Mouse (Mus musculus) heart, embryonic 16.5 days (tissue): Measurements from ENCODE around the gene Epb41l3. TPM values are rescaled to one million over a fixed set of nuclear protein-coding genes. Genes with fewer than 3 reads are reported as not detected.

Source experiments
- ATAC-seq: fragments of 200-750 bp; cut with Nextera tagmentation; replicated peaks from 2 replicates; pipeline ENCODE4 v1.8.0; 2017; ENCODE audit warnings: moderate number of reproducible peaks; ENCODE audit not compliant: insufficient read depth, low FRiP score; ENCODE audit errors: extremely low read depth
- H3K27ac ChIP-seq: fragments of 300-500 bp; sonication (generic); 2 replicates; pipeline ENCODE4 v1.5.1; 2014; ENCODE audit warnings: mild to moderate bottlenecking, low read length, control low read depth, moderate library complexity
- H3K27me3 ChIP-seq: fragments of 300-500 bp; sonication (generic); 2 replicates; pipeline ENCODE4 v1.6.1; 2014; ENCODE audit warnings: low read length, mixed read lengths; ENCODE audit not compliant: control insufficient read depth, insufficient read depth
- H3K36me3 ChIP-seq: fragments of 300-500 bp; sonication (generic); 2 replicates; pipeline ENCODE4 v1.6.1; 2014; ENCODE audit not compliant: control insufficient read depth, insufficient read depth
- H3K4me1 ChIP-seq: fragments of 300-500 bp; sonication (generic); 2 replicates; pipeline ENCODE4 v1.6.1; 2014; ENCODE audit warnings: low read length, mixed read lengths; ENCODE audit not compliant: control insufficient read depth, insufficient read depth
- H3K4me2 ChIP-seq: fragments of 300-500 bp; sonication (generic); 2 replicates; pipeline ENCODE4 v1.6.1; 2014; ENCODE audit warnings: low read depth, mild to moderate bottlenecking, control low read depth, low read length
- H3K4me3 ChIP-seq: fragments of 300-500 bp; sonication (generic); 2 replicates; pipeline ENCODE4 v1.5.1; 2014; ENCODE audit warnings: mild to moderate bottlenecking, control low read depth, low read length
- H3K9ac ChIP-seq: fragments of 300-500 bp; sonication (generic); 2 replicates; pipeline ENCODE4 v1.6.1; 2014; ENCODE audit warnings: low read length, control low read depth
- H3K9me3 ChIP-seq: fragments of 300-500 bp; sonication (generic); replicated peaks from 2 replicates; pipeline ENCODE4 v1.6.1; 2016; ENCODE audit warnings: low read length; ENCODE audit not compliant: control insufficient read depth
- WGBS: fragments of 180-500 bp; shearing (Covaris S2); extraction: QIAGEN DNeasy Blood & Tissue Kit; methylation state at CpG from one replicate; pipeline ENCODE4 v1.1.7; 2014; 5-methylcytosine and 5-hydroxymethylcytosine counted together
- polyA plus RNA-seq: library from polyadenylated mRNA; unstranded; fragments of >200 nt; fragmentation: Nextera tagmentation; extraction: Ambion mirVana; gene quantifications from 2 replicates; pipeline ENCODE4 v1.2.1, GENCODE M21; 2015

The Epb41l3 gene
- polyA plus RNA-seq, 1 experiment from 2014 or later, result 94.6 TPM

DNA sequence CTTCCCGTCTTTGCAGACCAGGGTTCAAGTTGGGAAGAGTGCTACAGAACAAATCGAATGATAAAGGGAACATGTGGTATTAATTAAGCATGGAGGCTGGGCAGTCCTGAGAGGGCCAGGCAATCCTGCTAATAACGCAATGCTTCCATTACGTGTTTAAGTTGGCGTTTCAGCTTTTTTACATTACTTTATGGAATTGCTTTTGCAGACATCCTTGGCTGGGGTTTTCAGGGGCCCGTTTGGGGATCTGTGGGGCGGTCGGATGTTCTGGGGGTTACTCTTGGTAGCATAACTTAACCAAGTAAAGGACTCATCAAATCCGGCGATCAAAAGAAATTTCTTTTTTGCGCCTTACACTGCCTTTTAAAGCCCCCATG is 82.3 kb downstream of the Epb41l3 start:
- H3K9me3 ChIP-seq, result no peaks in the 10 kb centered on the region
- H3K9ac ChIP-seq, result peak overlapping the region; percentile 88
- 6% methylated on average over 11 of the region's 11 CpGs for WGBS
- peak overlapping the region; percentile 62 for H3K4me3 ChIP-seq
- 0 out of 2 replicates have a peak, but pooled peaks have one; percentile 12 for ATAC-seq
- H3K4me2 ChIP-seq, result peak overlapping the region; percentile 74
- H3K27ac ChIP-seq, result peak overlapping the region; percentile 86
- peaks cover 16% of the 10 kb centered on the region; the same call in 1 of the 2 replicates for H3K4me1 ChIP-seq
- no peaks in the 10 kb centered on the region for H3K36me3 ChIP-seq
- H3K27me3 ChIP-seq, result no peaks in the 10 kb centered on the region

DNA sequence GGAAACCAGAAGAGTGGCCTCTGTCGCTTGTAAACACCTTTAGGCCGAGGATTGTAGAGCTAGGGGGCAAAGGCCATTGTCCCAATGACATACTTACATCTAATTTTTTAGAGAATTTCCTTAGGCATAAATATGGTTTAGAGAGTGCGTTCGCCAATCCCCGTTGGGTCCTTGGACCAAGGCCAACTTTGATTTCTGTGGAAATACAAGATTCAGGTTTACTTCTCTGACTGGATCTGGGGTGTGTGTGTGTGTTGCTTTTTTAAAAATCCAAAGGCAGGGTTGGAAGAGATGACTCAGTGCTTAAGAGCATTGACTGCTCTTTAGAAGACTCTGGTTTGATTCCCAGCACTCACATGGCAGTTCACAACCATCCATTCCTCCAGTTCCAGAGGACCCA is 83.2 kb downstream of the Epb41l3 start:
- H3K27ac ChIP-seq, result no peak overlapping the region
- 74% methylated on average over 5 of the region's 5 CpGs for whole genome bisulfite sequencing
- no peak for ATAC-seq
- no peaks in the 10 kb centered on the region for H3K9me3 ChIP-seq
- H3K4me2 ChIP-seq, result peak overlapping the region; percentile 74
- peak overlapping the region; percentile 62 for H3K4me3 ChIP-seq
- peaks cover 13% of the 10 kb centered on the region; the same call in 1 of the 2 replicates for H3K4me1 ChIP-seq
- H3K36me3 ChIP-seq, result no peaks in the 10 kb centered on the region
- no peaks in the 10 kb centered on the region for H3K27me3 ChIP-seq
- H3K9ac ChIP-seq, result no peak overlapping the region

DNA sequence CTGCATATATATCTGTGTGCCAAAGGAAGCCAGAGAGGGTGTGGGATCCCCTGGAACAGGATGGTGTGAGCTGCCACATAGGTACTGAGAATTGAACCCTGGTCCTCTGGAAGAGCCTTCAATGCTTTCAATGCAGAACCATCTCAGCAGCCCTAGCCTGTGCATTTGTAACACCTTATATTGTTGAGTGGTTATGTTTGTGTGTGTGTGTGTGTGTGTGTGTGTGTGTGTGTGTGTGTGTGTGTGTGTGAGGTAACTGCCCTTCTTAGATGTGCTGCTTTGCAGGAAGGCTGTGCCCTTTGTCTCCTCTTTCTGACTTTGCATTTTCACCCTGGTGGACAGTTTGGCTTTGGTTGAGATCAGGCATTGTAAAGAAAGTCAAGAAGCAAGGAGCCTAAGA is 87.2 kb downstream of the Epb41l3 start:
- Histone ChIP-seq H3K27me3 (no peaks in the 10 kb centered on the region), H3K4me2 (no peak overlapping the region), H3K9me3 (no peaks in the 10 kb centered on the region), H3K4me3 (no peak overlapping the region), H3K27ac (no peak overlapping the region), H3K36me3 (no peaks in the 10 kb centered on the region), H3K4me1 (peaks cover 18% of the 10 kb centered on the region), H3K9ac (no peak overlapping the region)
- no peak for ATAC-seq

DNA sequence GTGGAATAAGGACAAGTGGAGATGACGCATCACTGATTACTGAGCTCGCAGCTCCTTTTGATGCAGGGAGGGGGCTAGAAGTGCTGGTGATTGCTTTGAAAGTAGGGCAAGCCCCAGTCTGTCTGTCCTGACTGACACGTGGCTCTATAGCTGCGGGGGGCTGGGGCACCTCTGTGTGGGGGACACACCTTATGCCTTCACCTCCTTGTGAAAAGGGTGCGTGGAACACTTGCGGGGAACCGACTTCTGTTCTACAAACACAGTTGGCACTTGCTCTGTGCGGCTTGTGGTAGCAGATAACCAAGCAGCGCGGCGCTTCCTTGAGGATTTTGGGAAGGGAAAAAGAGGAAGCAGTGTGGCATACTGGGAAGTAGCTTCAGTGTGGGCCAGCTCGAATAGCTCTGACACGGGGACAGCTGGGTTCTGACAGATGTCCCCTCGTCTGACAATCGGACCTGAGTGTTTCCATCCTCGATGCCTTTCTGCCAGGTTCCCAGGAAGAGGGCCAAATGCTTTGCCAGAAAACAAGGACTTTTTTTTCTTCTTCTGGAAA is 101.5 kb downstream of the Epb41l3 start:
- no peak for ATAC-seq
- WGBS, result 37% methylated on average over 16 of the region's 16 CpGs
- Histone ChIP-seq H3K4me3 (peak overlapping the region; percentile 15; the same call in 1 of the 2 replicates), H3K36me3 (no peaks in the 10 kb centered on the region), H3K4me2 (peak overlapping the region; percentile 49), H3K27ac (no peak overlapping the region), H3K27me3 (no peaks in the 10 kb centered on the region), H3K9me3 (no peaks in the 10 kb centered on the region), H3K4me1 (peaks cover 28% of the 10 kb centered on the region), H3K9ac (0 out of 2 replicates have a peak overlapping the region, but pooled peaks have one; percentile 14)

- Histone ChIP-seq H3K27ac (no peak overlapping the region), H3K27me3 (no peaks in the 10 kb centered on the region)
- WGBS, result 88% methylated on average over 5 of the region's 5 CpGs
Measured at GRCm38 (mm10) chr17:69177954-69178353, 102.5 kb downstream of the Epb41l3 start.

DNA sequence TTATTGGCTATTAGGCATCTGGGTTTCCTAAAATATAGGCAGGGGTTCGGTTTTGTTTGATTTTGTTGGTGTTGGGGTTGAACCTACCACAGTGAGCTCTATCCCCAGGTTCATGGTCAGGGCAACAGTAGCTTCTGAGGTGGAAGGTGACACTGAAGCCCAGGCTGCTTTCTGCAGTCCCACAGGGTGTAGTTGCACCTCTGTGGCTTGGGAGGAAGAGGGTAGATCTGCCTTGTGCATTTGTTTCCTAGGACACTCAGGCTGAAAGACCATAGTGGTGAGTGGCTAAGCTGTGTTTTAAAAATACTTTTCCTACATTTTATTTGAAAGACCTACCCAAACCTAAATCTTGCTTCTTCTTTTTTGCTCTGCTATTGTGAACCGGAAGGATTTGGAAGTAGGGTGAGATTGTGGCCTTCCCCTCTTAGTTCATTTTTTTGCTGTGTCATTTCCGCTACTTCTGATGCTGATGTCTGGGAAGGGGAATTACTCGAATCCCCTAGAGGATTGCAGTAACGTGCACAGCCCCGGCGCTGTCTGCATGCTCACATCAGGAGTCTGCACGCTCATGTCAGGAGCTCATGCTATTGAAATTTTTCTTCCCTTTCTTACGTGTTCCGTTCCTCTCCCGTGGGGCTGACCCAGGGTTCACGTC is 105.5 kb downstream of the Epb41l3 start:
- H3K9me3 ChIP-seq, result no peaks in the 10 kb centered on the region
- H3K4me2 ChIP-seq, result peak overlapping the region; percentile 62
- 15% methylated on average over 12 of the region's 12 CpGs for WGBS
- peaks cover 34% of the 10 kb centered on the region for H3K4me1 ChIP-seq
- H3K36me3 ChIP-seq, result no peaks in the 10 kb centered on the region
- no peaks in the 10 kb centered on the region for H3K27me3 ChIP-seq
- H3K4me3 ChIP-seq, result peak overlapping the region; percentile 11
- ATAC-seq, result peak; percentile 61; the same call in 1 of the 2 replicates
- peak overlapping the region; percentile 64 for H3K9ac ChIP-seq
- H3K27ac ChIP-seq, result peak overlapping the region; percentile 93

More at GRCm38 (mm10) chr17:69177954-69178353, 102.5 kb downstream of the Epb41l3 start:
- Histone ChIP-seq H3K9ac (no peak overlapping the region), H3K36me3 (no peaks in the 10 kb centered on the region), H3K4me3 (no peak overlapping the region), H3K9me3 (no peaks in the 10 kb centered on the region), H3K4me1 (peaks cover 34% of the 10 kb centered on the region), H3K4me2 (no peak overlapping the region)
- no peak for ATAC-seq

DNA sequence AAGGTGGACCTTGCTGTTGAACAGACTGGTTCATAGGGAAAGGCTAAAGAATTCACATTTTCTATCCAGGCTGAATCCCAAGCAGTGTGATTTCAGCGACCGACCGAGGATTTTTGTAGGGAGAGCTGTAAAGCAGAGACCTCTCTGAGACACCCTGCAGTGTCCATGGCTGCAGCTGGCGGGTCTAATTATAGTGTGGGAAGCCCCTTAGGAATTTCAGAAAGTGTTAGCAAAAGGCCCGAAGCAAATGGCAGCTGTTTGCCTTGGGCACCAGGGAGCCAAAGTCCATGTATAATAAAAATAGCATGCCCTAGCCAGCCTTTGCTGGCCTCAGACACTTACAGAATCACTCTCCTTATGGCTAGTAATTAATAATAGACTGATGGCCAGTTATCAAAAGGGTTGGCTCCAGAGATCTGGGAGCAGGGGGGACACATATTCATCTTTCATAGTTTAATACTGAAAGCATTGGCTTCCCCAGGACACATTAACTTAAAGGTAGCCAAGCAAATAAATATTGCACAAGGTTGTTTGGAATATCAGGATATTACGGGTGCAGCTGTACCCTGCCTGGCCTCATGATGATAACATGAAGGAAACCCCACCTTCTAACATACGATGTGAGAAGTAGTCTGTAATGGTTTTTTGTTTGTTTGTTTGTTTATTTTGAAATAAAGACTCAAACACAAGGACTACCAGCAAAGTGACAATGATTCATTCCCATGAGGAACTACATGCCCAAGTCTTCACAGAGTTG is 106.3 kb downstream of the Epb41l3 start:
- no peaks in the 10 kb centered on the region for H3K27me3 ChIP-seq
- H3K27ac ChIP-seq, result peak overlapping the region; percentile 93
- peak overlapping the region; percentile 11 for H3K4me3 ChIP-seq

GRCm38 (mm10) chr17:69187794-69188193 is 112.3 kb downstream of the Epb41l3 start:
- H3K9me3 ChIP-seq, result no peaks in the 10 kb centered on the region
- H3K4me3 ChIP-seq, result no peak overlapping the region
- no peaks in the 10 kb centered on the region for H3K36me3 ChIP-seq
- no peak overlapping the region for H3K27ac ChIP-seq
- H3K9ac ChIP-seq, result no peak overlapping the region
- no peak for ATAC-seq
- WGBS, result 75% methylated on average over 3 of the region's 3 CpGs
- no peak overlapping the region for H3K4me2 ChIP-seq
- peaks cover 9% of the 10 kb centered on the region for H3K4me1 ChIP-seq
- H3K27me3 ChIP-seq, result no peaks in the 10 kb centered on the region

More for the DNA sequence above, 106.3 kb downstream of the Epb41l3 start:
- Histone ChIP-seq H3K4me1 (peaks cover 37% of the 10 kb centered on the region), H3K9me3 (no peaks in the 10 kb centered on the region), H3K36me3 (no peaks in the 10 kb centered on the region), H3K4me2 (peak overlapping the region; percentile 62), H3K9ac (peak overlapping the region; percentile 64)
- 17% methylated on average over 7 of the region's 7 CpGs for WGBS
- peak; percentile 47; the same call in 1 of the 2 replicates for ATAC-seq
